Mouse (Mus musculus) embryonic facial prominence, embryonic 11.5 days (tissue): Measurements from ENCODE around the gene Bicd1. TPM values are rescaled to one million over a fixed set of nuclear protein-coding genes. Genes with fewer than 3 reads are reported as not detected.

ENCODE experiments used
- ATAC-seq: fragments of 200-750 bp; cut with Nextera tagmentation; replicated peaks from 2 replicates; pipeline ENCODE4 v1.8.0; 2017; ENCODE audit warnings: low read depth; ENCODE audit not compliant: insufficient number of reproducible peaks, low FRiP score, low TSS enrichment
- DNase-seq: peaks from one replicate; pipeline ENCODE4 v3.0.0-alpha.2; 2015; ENCODE audit warnings: low spot score
- H3K27ac ChIP-seq: fragments of 300-500 bp; sonication (generic); replicated peaks from 2 replicates; pipeline ENCODE4 v1.5.1; 2014; ENCODE audit warnings: mild to moderate bottlenecking, low read depth, low read length, control low read depth
- H3K27me3 ChIP-seq: fragments of 300-500 bp; sonication (generic); 2 replicates; pipeline ENCODE4 v1.6.1; 2014; ENCODE audit warnings: mild to moderate bottlenecking, low read length, moderate library complexity, mixed read lengths; ENCODE audit not compliant: control insufficient read depth, insufficient read depth
- H3K36me3 ChIP-seq: fragments of 300-500 bp; sonication (generic); replicated peaks from 2 replicates; pipeline ENCODE4 v1.6.1; 2014; ENCODE audit warnings: low read depth, mild to moderate bottlenecking, low read length, moderate library complexity, mixed read lengths; ENCODE audit not compliant: control insufficient read depth, insufficient read depth
- H3K4me1 ChIP-seq: fragments of 300-500 bp; sonication (generic); 2 replicates; pipeline ENCODE4 v1.6.1; 2014; ENCODE audit warnings: low read length, mixed read lengths; ENCODE audit not compliant: control insufficient read depth, insufficient read depth
- H3K4me2 ChIP-seq: fragments of 300-500 bp; sonication (generic); 2 replicates; pipeline ENCODE4 v1.6.1; 2014; ENCODE audit warnings: low read depth, mild to moderate bottlenecking, control low read depth, low read length, moderate library complexity
- H3K4me3 ChIP-seq: fragments of 300-500 bp; sonication (generic); 2 replicates; pipeline ENCODE4 v1.5.1; 2014; ENCODE audit warnings: low read depth, low read length, control low read depth
- H3K9ac ChIP-seq: fragments of 300-500 bp; sonication (generic); replicated peaks from 2 replicates; pipeline ENCODE4 v1.6.1; 2014; ENCODE audit warnings: mild to moderate bottlenecking, control low read depth, low read length
- H3K9me3 ChIP-seq: fragments of 300-500 bp; sonication (generic); replicated peaks from 2 replicates; pipeline ENCODE4 v1.6.1; 2016; ENCODE audit warnings: mild to moderate bottlenecking, low read length, inconsistent platforms, mixed read lengths; ENCODE audit not compliant: control insufficient read depth
- WGBS: fragments of 180-500 bp; shearing (Covaris S2); extraction: QIAGEN DNeasy Blood & Tissue Kit; methylation state at CpG from one replicate; pipeline ENCODE4 v1.1.7; 2014; 5-methylcytosine and 5-hydroxymethylcytosine counted together
- microRNA-seq: library from miRNA; unstranded; fragments of <30 nt; microRNA quantifications from one replicate; pipeline ENCODE4, GENCODE M21; 2016; ENCODE audit warnings: borderline number of aligned reads
- polyA plus RNA-seq: library from polyadenylated mRNA; unstranded; fragments of >200 nt; fragmentation: Nextera tagmentation; extraction: Ambion mirVana; gene quantifications from 2 replicates; pipeline ENCODE4 v1.2.1, GENCODE M21; 2014

The Bicd1 gene
- polyA plus RNA-seq, 1 experiment from 2014 or later, result 5.9 TPM

- no peak for DNase-seq
- Histone ChIP-seq H3K36me3 (no peaks in the 10 kb centered on the region), H3K27me3 (no peaks in the 10 kb centered on the region), H3K9ac (no peak overlapping the region), H3K4me3 (no peak overlapping the region), H3K4me2 (no peak overlapping the region), H3K27ac (no peak overlapping the region), H3K9me3 (no peaks in the 10 kb centered on the region), H3K4me1 (no peaks in the 10 kb centered on the region)
- WGBS, result 84% methylated on average over 1 of the region's 1 CpGs
- no peak for ATAC-seq
These were observed 158.5 kb downstream of the Bicd1 start for GRCm38 (mm10) chr6:149567219-149567618.

- H3K4me2 ChIP-seq, result no peak overlapping the region
- H3K27me3 ChIP-seq, result no peaks in the 10 kb centered on the region
- DNase-seq (no peak), ATAC-seq (no peak)
- no peaks in the 10 kb centered on the region for H3K9me3 ChIP-seq
- no peak overlapping the region for H3K9ac ChIP-seq
- H3K27ac ChIP-seq, result no peak overlapping the region
- whole genome bisulfite sequencing, result 86% methylated on average over 1 of the region's 1 CpGs
- no peaks in the 10 kb centered on the region for H3K36me3 ChIP-seq
- no peak overlapping the region for H3K4me3 ChIP-seq
- no peaks in the 10 kb centered on the region for H3K4me1 ChIP-seq
These were observed 165.6 kb downstream of the Bicd1 start for GRCm38 (mm10) chr6:149574288-149574687.

GRCm38 (mm10) chr6:149580053-149580452, 171.4 kb downstream of the Bicd1 start:
- H3K9ac ChIP-seq, result no peak overlapping the region
- no peaks in the 10 kb centered on the region for H3K4me1 ChIP-seq
- DNase-seq, result no peak
- no peaks in the 10 kb centered on the region for H3K9me3 ChIP-seq
- no peak for ATAC-seq
- no peaks in the 10 kb centered on the region for H3K27me3 ChIP-seq
- no peak overlapping the region for H3K27ac ChIP-seq
- H3K4me3 ChIP-seq, result no peak overlapping the region
- H3K4me2 ChIP-seq, result no peak overlapping the region
- H3K36me3 ChIP-seq, result no peaks in the 10 kb centered on the region

- Histone ChIP-seq H3K9me3 (no peaks in the 10 kb centered on the region), H3K4me3 (no peak overlapping the region), H3K27me3 (no peaks in the 10 kb centered on the region), H3K4me2 (no peak overlapping the region), H3K27ac (no peak overlapping the region), H3K9ac (no peak overlapping the region), H3K4me1 (no peaks in the 10 kb centered on the region), H3K36me3 (no peaks in the 10 kb centered on the region)
- ATAC-seq (no peak), DNase-seq (no peak)
- 88% methylated on average over 7 of the region's 7 CpGs for WGBS
These were observed 177.2 kb downstream of the Bicd1 start for GRCm38 (mm10) chr6:149585708-149586504.

Small RNA genes within 50 kb of the gene (microRNA-seq; reads per million reads assigned to microRNA genes)
- not detected for gene Gm24307

Other genes with a start within 250 kb of the Bicd1 start
- gene Amn1, start 220.2 kb upstream of the Bicd1 start, polyA plus RNA-seq, result 42.0 and 50.4 TPM in 2 replicates
- gene Resf1, start 99.5 kb upstream of the Bicd1 start, polyA plus RNA-seq, result 48.6 and 51.0 TPM in 2 replicates